8 mouse cellular contexts compared by ENCODE assay signal in the genomic region with DNA sequence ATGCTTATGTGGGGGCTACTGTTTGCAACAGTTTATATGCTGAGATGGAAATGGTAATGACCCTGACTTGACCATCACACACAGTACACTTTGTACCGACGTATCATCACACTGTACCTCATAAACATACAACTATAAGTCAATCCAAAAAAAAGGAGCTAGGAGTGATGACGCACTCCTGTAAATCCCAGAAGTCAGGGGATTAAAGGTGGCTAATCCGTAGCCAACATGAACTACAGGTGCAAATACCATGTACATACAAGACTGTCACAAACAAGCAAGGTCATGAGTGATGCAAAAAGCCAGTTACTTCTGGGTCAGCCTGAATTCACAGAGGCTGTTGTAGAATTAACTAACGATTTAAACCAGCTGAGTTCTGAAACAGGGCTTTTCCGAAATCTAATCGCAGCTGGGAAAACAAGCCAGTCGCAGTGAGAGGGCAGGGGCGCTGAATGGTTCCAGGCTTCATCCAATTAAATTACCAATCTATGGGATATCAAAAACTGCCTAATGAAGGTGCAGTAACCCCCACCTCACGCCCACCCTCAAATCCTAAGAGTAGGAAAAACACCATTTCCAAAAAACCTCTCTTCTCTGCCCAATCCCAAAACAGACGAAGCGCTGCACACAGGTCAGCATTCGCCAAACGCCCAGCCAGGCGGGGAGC. TPM values are rescaled to one million over a fixed set of nuclear protein-coding genes. Genes with fewer than 3 reads are reported as not detected.
DNase-seq lines count a peak whose midpoint lies in the region; ATAC-seq and TF ChIP-seq lines count a peak whose summit lies in the region.

No protein-coding gene starts in this region.

- no peak for TF ChIP-seq CTCF in lung, postnatal 0 days (IDR thresholded peaks at IDR 0.05)

- H3K4me1 ChIP-seq in lung, postnatal 0 days (ENCODE audit: insufficient read depth, low read depth, low read length), result no peaks in the 10 kb centered on the region; the same call in 1 of the 2 replicates
- H3K4me1 ChIP-seq in hindbrain, embryonic 15.5 days (replicated peaks), result peaks cover 13% of the 10 kb centered on the region; the same call in 1 of the 2 replicates
- peaks cover 12% of the 10 kb centered on the region for H3K4me1 ChIP-seq in midbrain, embryonic 16.5 days (ENCODE audit: control insufficient read depth, insufficient read depth, low read length)

- peak overlapping the region; percentile 72 for H3K4me3 ChIP-seq in lung, postnatal 0 days (ENCODE audit: low read depth, low read length)
- H3K4me3 ChIP-seq in hindbrain, embryonic 15.5 days, result peak overlapping the region; percentile 77
- peak overlapping the region; percentile 98 for H3K4me3 ChIP-seq in midbrain, embryonic 16.5 days (ENCODE audit: low read depth, low read length)

- peak overlapping the region; percentile 67 for H3K4me2 ChIP-seq in lung, postnatal 0 days (replicated peaks; ENCODE audit: low read depth, low read length)
- H3K4me2 ChIP-seq in hindbrain, embryonic 15.5 days, result peak overlapping the region; percentile 59
- peak overlapping the region; percentile 48 for H3K4me2 ChIP-seq in midbrain, embryonic 16.5 days (ENCODE audit: low read length)

- H3K9ac ChIP-seq in lung, postnatal 0 days (replicated peaks; ENCODE audit: low read depth), result peak overlapping the region; percentile 46; the same call in 1 of the 2 replicates
- H3K9ac ChIP-seq in hindbrain, embryonic 15.5 days, result peak overlapping the region; percentile 83
- H3K9ac ChIP-seq in midbrain, embryonic 16.5 days (ENCODE audit: low read depth, low read length), result peak overlapping the region; percentile 97

- H3K27ac ChIP-seq in lung, postnatal 0 days (ENCODE audit: low read length), result peak overlapping the region; percentile 88
- H3K27ac ChIP-seq in hindbrain, embryonic 15.5 days (replicated peaks), result peak overlapping the region; percentile 88
- peak overlapping the region; percentile 91 for H3K27ac ChIP-seq in midbrain, embryonic 16.5 days (ENCODE audit: low read length)

- no peaks in the 10 kb centered on the region for H3K36me3 ChIP-seq in lung, postnatal 0 days (ENCODE audit: insufficient read depth, low read length)
- H3K36me3 ChIP-seq in hindbrain, embryonic 15.5 days, result no peaks in the 10 kb centered on the region
- H3K36me3 ChIP-seq in midbrain, embryonic 16.5 days (ENCODE audit: control insufficient read depth, insufficient read depth, low read length), result no peaks in the 10 kb centered on the region

- TF ChIP-seq EP300 in lung, postnatal 0 days (IDR thresholded peaks at IDR 0.05), result no peak

- peak; percentile 19 for DNase-seq in cerebellum, adult 9-10 months
- DNase-seq in lung, postnatal 0 days (ENCODE audit: low spot score), result peak; percentile 11
- DNase-seq in lung, postnatal 25 days (ENCODE audit: low spot score), result no peak
- DNase-seq in lung, adult 18-20 months, result no peak

- ATAC-seq in cerebellum, adult (ENCODE audit: insufficient number of reproducible peaks, low FRiP score, low TSS enrichment), result no peak
- peak; percentile 18; the same call in 1 of the 2 replicates for ATAC-seq in lung, postnatal 0 days
- no peak; the same call in 1 of the 2 replicates for ATAC-seq in hindbrain, embryonic 15.5 days (ENCODE audit: low FRiP score, low read depth)
- ATAC-seq in midbrain, embryonic 16.5 days, result peak; percentile 36; the same call in 1 of the 2 replicates
- ATAC-seq in megakaryocyte progenitor cell, adult 5-6 weeks (replicated peaks; ENCODE audit: poor library complexity), result no peak

- no peaks in the 10 kb centered on the region for H3K9me3 ChIP-seq in lung, postnatal 0 days (ENCODE audit: low read length)
- no peaks in the 10 kb centered on the region for H3K9me3 ChIP-seq in hindbrain, embryonic 15.5 days
- H3K9me3 ChIP-seq in midbrain, embryonic 16.5 days (replicated peaks; ENCODE audit: control insufficient read depth, low read length, poor library complexity, severe bottlenecking), result no peaks in the 10 kb centered on the region

- H3K27me3 ChIP-seq in lung, postnatal 0 days (replicated peaks; ENCODE audit: insufficient read depth, low read length), result no peaks in the 10 kb centered on the region
- H3K27me3 ChIP-seq in hindbrain, embryonic 15.5 days, result no peaks in the 10 kb centered on the region
- no peaks in the 10 kb centered on the region for H3K27me3 ChIP-seq in midbrain, embryonic 16.5 days (ENCODE audit: control insufficient read depth, insufficient read depth, low read depth, low read length)

- 8% methylated on average over 15 of the region's 15 CpGs for WGBS in lung, postnatal 0 days
- WGBS in hindbrain, embryonic 15.5 days, result 10% methylated on average over 15 of the region's 15 CpGs
- 7% methylated on average over 15 of the region's 15 CpGs for WGBS in midbrain, embryonic 16.5 days

RNA-seq across cellular contexts. Expression of a gene that starts 0.6 kb away (rescaled TPM):
- polyA plus RNA-seq in lung, postnatal 0 days (2015; fragmentation: Nextera tagmentation; extraction: Ambion mirVana), result 13.3 and 15.8 TPM in 2 replicates
- polyA plus RNA-seq in hindbrain, embryonic 15.5 days (2015; fragmentation: Nextera tagmentation; extraction: Ambion mirVana), result 40.9 and 44.2 TPM in 2 replicates
- 53.5 and 55.6 TPM in 2 replicates for polyA plus RNA-seq in midbrain, embryonic 16.5 days (2015; fragmentation: Nextera tagmentation; extraction: Ambion mirVana)
- 3.5 and 8.7 TPM in 2 replicates for total RNA-seq in megakaryocyte progenitor cell, adult 5-6 weeks (2015)
- 7.6 and 9.7 TPM in 2 replicates for total RNA-seq in megakaryocyte progenitor cell, adult 5-6 weeks (2017)

Comparison
In these comparisons a context has a peak if more than half of its experiments do, and no peak if none do; other contexts are left out.
1. DNase-seq: peak in cerebellum, adult 9-10 months (single experiment) and lung, postnatal 0 days (single experiment); none in lung, postnatal 25 days (single experiment) and lung, adult 18-20 months (0 of 2).
2. ATAC-seq: peak in lung, postnatal 0 days (single experiment) and midbrain, embryonic 16.5 days (single experiment); none in cerebellum, adult (single experiment), hindbrain, embryonic 15.5 days (single experiment) and megakaryocyte progenitor cell, adult 5-6 weeks (single experiment).
3. H3K9ac ChIP-seq: peak in every context shown above with its lines; median percentile 97 in midbrain, embryonic 16.5 days; 83 in hindbrain, embryonic 15.5 days; 46 in lung, postnatal 0 days.
4. Peak in every context shown above with its lines, with median percentiles within 50 percentile points of each other: H3K27ac ChIP-seq, H3K4me2 ChIP-seq and H3K4me3 ChIP-seq.